In the genomic region with DNA sequence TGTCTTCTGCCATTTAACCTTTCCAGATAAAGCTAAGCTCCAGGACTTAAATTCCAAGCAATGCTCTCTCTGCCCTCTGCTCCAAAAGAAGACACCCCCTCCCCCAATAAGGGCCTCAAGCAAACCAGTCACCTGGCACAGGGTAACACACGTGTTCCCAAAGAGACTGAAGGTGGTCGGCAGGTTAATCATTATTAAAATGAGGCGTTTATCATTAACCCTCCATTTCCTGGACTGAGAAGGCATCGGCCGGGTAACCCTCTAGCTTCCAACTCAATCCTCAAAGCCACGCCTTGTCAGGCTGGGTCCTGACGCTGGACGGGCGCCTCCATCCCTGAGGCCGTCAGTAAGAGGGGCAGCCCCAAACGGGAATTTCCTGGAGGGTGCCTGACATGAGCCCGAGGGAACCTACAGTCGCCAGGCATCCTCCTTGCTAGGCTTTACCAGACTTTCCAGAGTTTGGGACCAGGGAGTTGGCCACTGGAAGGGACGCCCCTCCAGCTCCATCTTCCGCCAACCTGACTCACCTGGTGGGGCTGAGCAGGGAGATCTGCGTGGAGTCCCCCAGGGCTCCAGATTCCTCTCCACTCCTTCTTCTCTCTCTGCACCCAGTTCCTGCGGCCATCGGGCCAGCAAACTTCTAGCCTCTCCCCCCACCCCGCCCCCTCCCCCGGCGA, we compare ENCODE assay signal across 8 mouse cellular contexts. TPM values are rescaled to one million over a fixed set of nuclear protein-coding genes. Genes with fewer than 3 reads are reported as not detected.
DNase-seq lines count a peak whose midpoint lies in the region; ATAC-seq and TF ChIP-seq lines count a peak whose summit lies in the region.

No protein-coding gene starts in this region.

- ATAC-seq in erythroblast, adult 5-6 weeks (replicated peaks; ENCODE audit: low FRiP score, poor library complexity, severe bottlenecking), result no peak
- ATAC-seq in forebrain, postnatal 0 days, result no peak
- peak; percentile 67 for ATAC-seq in kidney, postnatal 0 days (replicated peaks; ENCODE audit: low FRiP score, low read depth)

- H3K4me3 ChIP-seq in erythroblast, embryonic 14.5 days (replicated peaks), result peak overlapping the region; percentile 57
- peak overlapping the region; percentile 67 for H3K4me3 ChIP-seq in forebrain, postnatal 0 days (ENCODE audit: low read depth, low read length)
- peak overlapping the region; percentile 76 for H3K4me3 ChIP-seq in kidney, postnatal 0 days (replicated peaks; ENCODE audit: low read depth, low read length)
- peak overlapping the region; percentile 74 for H3K4me3 ChIP-seq in midbrain, embryonic 10.5 days

- no peaks in the 10 kb centered on the region for H3K36me3 ChIP-seq in erythroblast, embryonic 14.5 days (ENCODE audit: control insufficient read depth)
- no peaks in the 10 kb centered on the region for H3K36me3 ChIP-seq in forebrain, postnatal 0 days (ENCODE audit: insufficient read depth)
- no peaks in the 10 kb centered on the region for H3K36me3 ChIP-seq in kidney, postnatal 0 days (ENCODE audit: insufficient read depth, low read length)
- no peaks in the 10 kb centered on the region for H3K36me3 ChIP-seq in midbrain, embryonic 10.5 days

- WGBS in forebrain, postnatal 0 days, result 5% methylated on average over 21 of the region's 21 CpGs
- WGBS in kidney, postnatal 0 days, result 2% methylated on average over 21 of the region's 21 CpGs
- WGBS in midbrain, embryonic 10.5 days, result 2% methylated on average over 20 of the region's 21 CpGs

- peak overlapping the region; percentile 86 for H3K4me2 ChIP-seq in forebrain, postnatal 0 days (ENCODE audit: low read depth)
- peak overlapping the region; percentile 83 for H3K4me2 ChIP-seq in kidney, postnatal 0 days (ENCODE audit: low read length)

- H3K9me3 ChIP-seq in erythroblast, embryonic 14.5 days (ENCODE audit: control insufficient read depth, low read length), result no peaks in the 10 kb centered on the region
- no peaks in the 10 kb centered on the region for H3K9me3 ChIP-seq in forebrain, postnatal 0 days (ENCODE audit: low read length)
- no peaks in the 10 kb centered on the region for H3K9me3 ChIP-seq in kidney, postnatal 0 days (replicated peaks; ENCODE audit: low read length)
- H3K9me3 ChIP-seq in midbrain, embryonic 10.5 days (replicated peaks), result no peaks in the 10 kb centered on the region

- no peak overlapping the region for H3K27ac ChIP-seq in forebrain, postnatal 0 days (ENCODE audit: low read depth, low read length)
- peak overlapping the region; percentile 83 for H3K27ac ChIP-seq in kidney, postnatal 0 days
- peak overlapping the region; percentile 93 for H3K27ac ChIP-seq in midbrain, embryonic 10.5 days (replicated peaks)

- DNase-seq in cerebellum, adult 18-20 months, result peak; percentile 46 to 50
- peak; percentile 24 for DNase-seq in forebrain, postnatal 0 days
- DNase-seq in kidney, postnatal 0 days (ENCODE audit: low spot score), result peak; percentile 47
- DNase-seq in midbrain, embryonic 10.5 days (ENCODE audit: low spot score), result peak; percentile 48
- DNase-seq in natural killer cell, adult 2 months (ENCODE audit: low spot score in 2 of 2), result no peak
- no peak for DNase-seq in spleen, adult 12 weeks (ENCODE audit: low spot score)

- no peak for TF ChIP-seq CTCF in forebrain, postnatal 0 days (IDR thresholded peaks at IDR 0.05; ENCODE audit: low read depth)
- no peak for TF ChIP-seq CTCF in kidney, postnatal 0 days (IDR thresholded peaks at IDR 0.05; ENCODE audit: low read depth)

- H3K9ac ChIP-seq in forebrain, postnatal 0 days, result peak overlapping the region; percentile 85
- peak overlapping the region; percentile 71 for H3K9ac ChIP-seq in kidney, postnatal 0 days (ENCODE audit: low read depth, low read length)

- H3K27me3 ChIP-seq in erythroblast, embryonic 14.5 days (ENCODE audit: control insufficient read depth), result peaks cover 46% of the 10 kb centered on the region
- H3K27me3 ChIP-seq in forebrain, postnatal 0 days (ENCODE audit: insufficient read depth, low read length), result no peaks in the 10 kb centered on the region
- no peaks in the 10 kb centered on the region for H3K27me3 ChIP-seq in kidney, postnatal 0 days (ENCODE audit: insufficient read depth, low read length)
- H3K27me3 ChIP-seq in midbrain, embryonic 10.5 days (ENCODE audit: low read depth, poor library complexity, severe bottlenecking), result peaks cover 21% of the 10 kb centered on the region

- H3K4me1 ChIP-seq in erythroblast, embryonic 14.5 days (ENCODE audit: control insufficient read depth), result peaks cover 9% of the 10 kb centered on the region
- H3K4me1 ChIP-seq in forebrain, postnatal 0 days (ENCODE audit: insufficient read depth), result peaks cover 17% of the 10 kb centered on the region
- no peaks in the 10 kb centered on the region for H3K4me1 ChIP-seq in kidney, postnatal 0 days (replicated peaks; ENCODE audit: insufficient read depth, low read length)
- H3K4me1 ChIP-seq in midbrain, embryonic 10.5 days, result peaks cover 23% of the 10 kb centered on the region

RNA-seq across cellular contexts. Expression of a gene that starts 0.7 kb away (rescaled TPM):
- 0.01 and 0.02 TPM in 2 replicates for polyA plus RNA-seq in erythroblast, embryonic 14.5 days (2012)
- 1.3 TPM in 1 of 2 replicates, not detected in the other for total RNA-seq in erythroblast, adult 5-6 weeks (2015; ENCODE audit: low replicate concordance)
- total RNA-seq in erythroblast, adult 5-6 weeks (2017; ENCODE audit: low replicate concordance), result 0.34 and 2.0 TPM in 2 replicates
- total RNA-seq in forebrain, postnatal 0 days (2014; rRNA removed), result 44.4 and 47.9 TPM in 2 replicates
- 25.1 and 30.2 TPM in 2 replicates for polyA plus RNA-seq in forebrain, postnatal 0 days (2015; fragmentation: Nextera tagmentation; extraction: Ambion mirVana)
- 35.4 and 40.9 TPM in 2 replicates for polyA plus RNA-seq in kidney, postnatal 0 days (2015; fragmentation: Nextera tagmentation; extraction: Ambion mirVana)
- polyA plus RNA-seq in midbrain, embryonic 10.5 days (2016; fragmentation: Nextera tagmentation; extraction: Ambion mirVana), result 17.5 and 20.7 TPM in 2 replicates

RNA-seq across cellular contexts. Expression of a gene that starts 47.3 kb away (rescaled TPM):
- 0.04 TPM in 1 of 2 replicates, not detected in the other for polyA plus RNA-seq in erythroblast, embryonic 14.5 days (2012)
- total RNA-seq in erythroblast, adult 5-6 weeks (2015; ENCODE audit: low replicate concordance), result 2.1 and 2.3 TPM in 2 replicates
- 0.85 and 2.1 TPM in 2 replicates for total RNA-seq in erythroblast, adult 5-6 weeks (2017; ENCODE audit: low replicate concordance)
- not detected in 2 replicates for total RNA-seq in forebrain, postnatal 0 days (2014; rRNA removed)
- 0.08 and 0.16 TPM in 2 replicates for polyA plus RNA-seq in forebrain, postnatal 0 days (2015; fragmentation: Nextera tagmentation; extraction: Ambion mirVana)
- 1.3 and 1.4 TPM in 2 replicates for polyA plus RNA-seq in kidney, postnatal 0 days (2015; fragmentation: Nextera tagmentation; extraction: Ambion mirVana)
- 0.34 and 0.42 TPM in 2 replicates for polyA plus RNA-seq in midbrain, embryonic 10.5 days (2016; fragmentation: Nextera tagmentation; extraction: Ambion mirVana)

Comparison
In these comparisons a context has a peak if more than half of its experiments do, and no peak if none do; other contexts are left out.
1. DNase-seq: peak in cerebellum, adult 18-20 months (2 of 2), forebrain, postnatal 0 days (single experiment), kidney, postnatal 0 days (single experiment) and midbrain, embryonic 10.5 days (single experiment); none in natural killer cell, adult 2 months (0 of 2) and spleen, adult 12 weeks (single experiment).
2. RNA of a gene that starts 0.7 kb away (polyA plus RNA-seq): 35.4 to 40.9 TPM in kidney, postnatal 0 days, 25.1 to 30.2 TPM in forebrain, postnatal 0 days and 17.5 to 20.7 TPM in midbrain, embryonic 10.5 days; 0.01 to 0.02 TPM in erythroblast, embryonic 14.5 days; every median in the first group is over 10 times any median in the second.
3. Peak in every context shown above with its lines, with median percentiles within 50 percentile points of each other: H3K4me3 ChIP-seq.